Mouse (Mus musculus): Measurements from ENCODE around the gene Taf3. TPM values are rescaled to one million over a fixed set of nuclear protein-coding genes. Genes with fewer than 3 reads are reported as not detected.

The Taf3 gene
- total RNA-seq, 1 experiment = 7.8 TPM

DNA sequence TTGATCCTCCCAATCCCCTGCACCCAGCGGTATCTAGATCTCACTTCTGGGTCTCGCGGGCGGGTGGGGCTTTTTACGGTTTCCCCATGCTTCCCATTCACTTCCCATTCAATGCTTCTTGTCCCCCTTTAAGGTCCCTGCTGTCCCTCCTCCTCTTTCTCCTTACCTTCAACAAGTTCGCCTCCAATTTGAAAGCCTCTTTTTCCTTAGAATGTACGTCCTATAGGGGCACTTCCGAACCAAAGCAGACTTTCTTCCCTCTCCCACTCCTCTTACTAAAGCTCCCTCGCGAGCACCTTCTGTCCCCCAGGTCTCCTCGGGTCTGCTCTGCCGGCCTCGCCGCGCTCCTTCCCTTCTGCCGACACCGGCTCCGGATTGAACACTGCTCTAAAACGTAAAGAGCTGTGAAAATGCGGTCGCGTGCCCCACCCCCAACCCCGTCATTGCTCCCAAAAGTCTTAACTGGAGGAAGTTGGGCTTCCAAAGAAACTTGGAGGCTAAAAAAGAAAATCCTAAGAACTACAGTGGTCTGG is 158.7 kb downstream of the Taf3 start, which contains the start of gene Gata3:
Gene Gata3 (minus strand): TSS at position 384 of the 533 bp plus-strand sequence.
- Histone ChIP-seq H3K4me3 (ENCODE audit: insufficient read depth in 1 of 2, low read depth in 1 of 2, low read length in 2 of 2, poor library complexity in 1 of 2, severe bottlenecking in 1 of 2) (peak within 1 kb of the TSS; percentile 50 to 54), H3K9me3 (ENCODE audit: control insufficient read depth, insufficient read depth, low read depth, low read length) (no peaks in the 10 kb centered on the region), H3K27ac (ENCODE audit: insufficient read depth, low read depth, low read length, poor library complexity, severe bottlenecking) (no peak within 1 kb of the TSS), H3K9ac (ENCODE audit: insufficient read depth, low read depth, low read length, poor library complexity, severe bottlenecking) (no peak within 1 kb of the TSS), H3K36me3 (ENCODE audit: control insufficient read depth, insufficient read depth, low read length, poor library complexity, severe bottlenecking) (no peaks in the 10 kb centered on the region), H3K4me1 (ENCODE audit: control insufficient read depth in 2 of 2, insufficient read depth in 2 of 2, low read length in 2 of 2, poor library complexity in 1 of 2) (no peaks in the 10 kb centered on the region)
- in situ Hi-C loops (cut with MboI; ENCODE audit: low sequenced_read_pairs in 2 of 2, unreplicated experiment in 2 of 2) = no loop called here
- DNase-seq (ENCODE audit: low read depth, low spot score) = no peak
- no peak for TF ChIP-seq ZNF384 (IDR thresholded peaks at IDR 0.05; ENCODE audit: low read depth, low read length)
- TF ChIP-seq MAFK (IDR thresholded peaks at IDR 0.05; ENCODE audit: insufficient read depth, low read depth, low read length) = no peak
- no peak for TF ChIP-seq CHD2 (IDR thresholded peaks at IDR 0.05; ENCODE audit: low read depth, low read length)
- TF ChIP-seq HCFC1 (IDR thresholded peaks at IDR 0.05; ENCODE audit: borderline replicate concordance, insufficient read depth, low read length) = no peak
- no peak for TF ChIP-seq ZC3H11A (IDR thresholded peaks at IDR 0.05; ENCODE audit: borderline replicate concordance, low read depth, low read length)

DNA sequence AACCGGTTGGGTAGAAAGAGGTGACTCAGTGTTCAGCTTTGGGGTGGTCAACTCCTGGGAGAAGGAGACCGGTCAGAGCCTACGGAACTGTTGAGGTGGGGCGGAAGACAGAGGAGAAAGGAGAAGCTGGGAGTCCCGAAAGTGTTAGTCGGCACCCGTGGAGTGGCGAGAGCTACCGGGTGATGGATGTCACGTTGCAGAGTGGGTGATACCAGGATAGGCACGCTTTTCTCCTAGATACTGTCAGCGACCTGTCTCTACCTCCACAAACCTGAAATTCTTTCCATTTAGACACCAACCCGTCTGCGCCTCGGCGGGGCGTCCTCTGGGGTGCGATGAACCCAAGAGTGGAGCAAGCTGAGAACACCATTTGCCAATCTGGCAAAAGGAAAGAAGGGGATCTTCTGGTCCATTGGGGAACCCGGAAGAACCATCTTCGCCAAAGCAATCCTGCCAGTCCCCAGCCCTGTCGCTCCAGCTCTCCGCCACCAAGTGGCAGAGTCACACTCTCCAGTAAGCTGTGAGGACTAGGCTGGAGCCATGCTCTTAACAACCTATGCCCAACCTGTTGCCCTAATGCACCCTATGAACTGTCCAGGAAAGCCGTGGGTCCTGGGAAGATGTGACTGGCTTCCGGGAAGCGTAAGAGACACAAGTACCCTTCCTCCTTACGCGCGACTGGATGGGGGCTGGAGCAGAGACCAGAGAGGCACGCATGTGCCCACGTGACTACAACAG is 159.3 kb downstream of the Taf3 start, which contains the start of gene 9230102O04Rik:
Gene 9230102O04Rik (minus strand): TSS at position 628 of the 738 bp plus-strand sequence.
- Histone ChIP-seq H3K4me1 (ENCODE audit: control insufficient read depth in 2 of 2, insufficient read depth in 2 of 2, low read length in 2 of 2, poor library complexity in 1 of 2) (no peaks in the 10 kb centered on the region), H3K27ac (ENCODE audit: insufficient read depth, low read depth, low read length, poor library complexity, severe bottlenecking) (no peak within 1 kb of the TSS), H3K4me3 (ENCODE audit: insufficient read depth in 1 of 2, low read depth in 1 of 2, low read length in 2 of 2, poor library complexity in 1 of 2, severe bottlenecking in 1 of 2) (peak within 1 kb of the TSS; percentile 50 to 54), H3K9me3 (ENCODE audit: control insufficient read depth, insufficient read depth, low read depth, low read length) (no peaks in the 10 kb centered on the region), H3K9ac (ENCODE audit: insufficient read depth, low read depth, low read length, poor library complexity, severe bottlenecking) (no peak within 1 kb of the TSS), H3K36me3 (ENCODE audit: control insufficient read depth, insufficient read depth, low read length, poor library complexity, severe bottlenecking) (no peaks in the 10 kb centered on the region)
- DNase-seq (ENCODE audit: low read depth, low spot score) = no peak
- TF ChIP-seq CHD2 (IDR thresholded peaks at IDR 0.05; ENCODE audit: low read depth, low read length) (no peak), ZC3H11A (IDR thresholded peaks at IDR 0.05; ENCODE audit: borderline replicate concordance, low read depth, low read length) (no peak), MAFK (IDR thresholded peaks at IDR 0.05; ENCODE audit: insufficient read depth, low read depth, low read length) (no peak), ZNF384 (IDR thresholded peaks at IDR 0.05; ENCODE audit: low read depth, low read length) (no peak), HCFC1 (IDR thresholded peaks at IDR 0.05; ENCODE audit: borderline replicate concordance, insufficient read depth, low read length) (no peak)
- in situ Hi-C loops (cut with MboI; ENCODE audit: low sequenced_read_pairs in 2 of 2, unreplicated experiment in 2 of 2) = no loop called here

DNA sequence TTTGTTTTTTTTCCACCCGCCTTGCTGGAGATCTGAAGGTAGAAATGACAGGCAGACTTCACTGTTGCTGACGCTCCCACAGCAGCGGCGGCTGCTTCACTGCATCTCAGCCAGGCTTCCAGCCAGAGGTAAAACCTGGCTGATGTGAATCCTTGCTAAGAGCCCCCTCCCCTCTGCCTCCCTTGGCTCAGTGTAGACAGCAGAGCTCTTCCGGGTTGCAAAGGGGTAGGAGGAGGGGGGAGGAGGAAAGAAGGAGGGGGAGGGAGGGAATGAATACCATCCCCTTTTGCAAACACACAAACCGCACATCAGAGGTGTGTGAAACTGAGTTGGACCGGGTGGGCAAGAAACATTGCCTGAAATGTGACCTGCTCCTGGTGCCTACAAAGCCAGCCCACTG is 160.8 kb downstream of the Taf3 start:
- TF ChIP-seq ZC3H11A (IDR thresholded peaks at IDR 0.05; ENCODE audit: borderline replicate concordance, low read depth, low read length) = no peak
- no peak overlapping the region for H3K9ac ChIP-seq (ENCODE audit: insufficient read depth, low read depth, low read length, poor library complexity, severe bottlenecking)
- H3K36me3 ChIP-seq (ENCODE audit: control insufficient read depth, insufficient read depth, low read length, poor library complexity, severe bottlenecking) = no peaks in the 10 kb centered on the region
- no peak for DNase-seq (ENCODE audit: low read depth, low spot score)
- H3K9me3 ChIP-seq (ENCODE audit: control insufficient read depth, insufficient read depth, low read depth, low read length) = no peaks in the 10 kb centered on the region
- no peaks in the 10 kb centered on the region for H3K4me1 ChIP-seq (ENCODE audit: control insufficient read depth in 2 of 2, insufficient read depth in 2 of 2, low read length in 2 of 2, poor library complexity in 1 of 2)
- in situ Hi-C loops (cut with MboI; ENCODE audit: low sequenced_read_pairs in 2 of 2, unreplicated experiment in 2 of 2) = no loop called here
- no peak overlapping the region for H3K27ac ChIP-seq (ENCODE audit: insufficient read depth, low read depth, low read length, poor library complexity, severe bottlenecking)
- no peak overlapping the region for H3K4me3 ChIP-seq (ENCODE audit: insufficient read depth in 1 of 2, low read depth in 1 of 2, low read length in 2 of 2, poor library complexity in 1 of 2, severe bottlenecking in 1 of 2)

DNA sequence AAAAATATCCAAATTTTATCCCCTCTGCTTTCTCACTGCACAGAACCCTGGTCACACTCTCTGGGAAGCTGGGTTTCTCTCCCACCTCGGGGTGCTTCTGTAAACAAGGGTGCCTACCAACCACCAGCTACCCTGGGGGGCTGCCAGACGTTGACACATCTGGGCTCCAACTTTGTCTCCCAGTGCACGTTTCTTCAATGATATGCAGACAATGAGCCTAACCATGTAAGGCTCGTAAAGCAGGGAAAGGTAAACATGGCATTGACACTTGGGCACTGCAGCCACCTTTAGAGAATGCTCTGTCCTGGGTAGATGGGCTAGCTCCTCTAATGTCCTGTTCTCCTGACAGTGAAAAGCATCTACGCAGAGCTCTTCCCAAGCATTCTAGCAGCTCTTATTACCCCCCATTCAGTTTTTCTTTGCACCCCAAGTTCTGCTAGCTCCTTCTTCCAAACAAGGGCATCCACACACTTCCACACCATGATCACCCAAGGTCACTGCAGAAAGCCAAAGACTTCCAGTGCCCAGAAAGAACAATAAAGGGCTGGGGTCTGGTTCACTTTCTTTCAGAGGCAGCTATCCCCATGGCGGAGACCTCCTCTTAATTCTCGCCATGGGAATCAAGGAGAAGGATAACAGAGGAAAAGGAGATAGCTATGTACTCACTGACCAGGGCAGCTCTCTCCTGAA is 161.3 kb downstream of the Taf3 start:
- Histone ChIP-seq H3K36me3 (ENCODE audit: control insufficient read depth, insufficient read depth, low read length, poor library complexity, severe bottlenecking) (no peaks in the 10 kb centered on the region), H3K4me1 (ENCODE audit: control insufficient read depth in 2 of 2, insufficient read depth in 2 of 2, low read length in 2 of 2, poor library complexity in 1 of 2) (peaks cover 0 to 2% of the 10 kb centered on the region in 2 experiments; a peak in 1 of 4 replicates), H3K9me3 (ENCODE audit: control insufficient read depth, insufficient read depth, low read depth, low read length) (no peaks in the 10 kb centered on the region), H3K4me3 (ENCODE audit: insufficient read depth in 1 of 2, low read depth in 1 of 2, low read length in 2 of 2, poor library complexity in 1 of 2, severe bottlenecking in 1 of 2) (no peak overlapping the region), H3K9ac (ENCODE audit: insufficient read depth, low read depth, low read length, poor library complexity, severe bottlenecking) (no peak overlapping the region), H3K27ac (ENCODE audit: insufficient read depth, low read depth, low read length, poor library complexity, severe bottlenecking) (no peak overlapping the region)
- in situ Hi-C loops (cut with MboI; ENCODE audit: low sequenced_read_pairs in 2 of 2, unreplicated experiment in 2 of 2) = no loop called here
- no peak for DNase-seq (ENCODE audit: low read depth, low spot score)
- TF ChIP-seq CHD2 (IDR thresholded peaks at IDR 0.05; ENCODE audit: low read depth, low read length) (no peak), ZC3H11A (IDR thresholded peaks at IDR 0.05; ENCODE audit: borderline replicate concordance, low read depth, low read length) (no peak), HCFC1 (IDR thresholded peaks at IDR 0.05; ENCODE audit: borderline replicate concordance, insufficient read depth, low read length) (no peak), ZNF384 (IDR thresholded peaks at IDR 0.05; ENCODE audit: low read depth, low read length) (no peak), MAFK (IDR thresholded peaks at IDR 0.05; ENCODE audit: insufficient read depth, low read depth, low read length) (no peak)

All from ES-E14 (cell line).